Mouse (Mus musculus) myocyte (in vitro differentiated cells): ENCODE measurements around the gene Fam161a. TPM values are rescaled to one million over a fixed set of nuclear protein-coding genes. Genes with fewer than 3 reads are reported as not detected.
A peak's percentile ranks its signal among the peaks of the same experiment; 100 is the strongest.

Source experiments
- H3K27me3 ChIP-seq: one replicate; pipeline ENCODE4 v1.6.1; 2011; ENCODE audit not compliant: control insufficient read depth, insufficient read depth, insufficient read length
- H3K36me3 ChIP-seq: one replicate; pipeline ENCODE4 v1.6.1; 2011; ENCODE audit not compliant: control insufficient read depth, insufficient read depth
- H3K4me2 ChIP-seq: one replicate; pipeline ENCODE4 v1.6.1; 2011; ENCODE audit warnings: low read depth, control low read depth
- H3K4me3 ChIP-seq: one replicate; pipeline ENCODE4 v1.5.1; 2011; ENCODE audit warnings: mild to moderate bottlenecking, control low read depth, moderate library complexity
- H3K79me2 ChIP-seq: one replicate; pipeline ENCODE4 v1.6.1; 2011; ENCODE audit not compliant: control insufficient read depth, insufficient read depth
- H3ac ChIP-seq: one replicate; pipeline ENCODE4 v1.6.1; 2011; ENCODE audit not compliant: control insufficient read depth, insufficient read length
- CEBPB ChIP-seq: IDR thresholded peaks from 2 replicates; pipeline ENCODE4 v1.6.1; 2011; ENCODE audit warnings: mild to moderate bottlenecking, moderate library complexity; ENCODE audit not compliant: poor library complexity, insufficient read depth, severe bottlenecking
- E2F4 ChIP-seq: IDR thresholded peaks from one replicate; pipeline ENCODE4 v1.6.1; 2011; ENCODE audit warnings: mild to moderate bottlenecking, control low read depth, moderate library complexity; ENCODE audit not compliant: insufficient read depth
- MAX ChIP-seq: IDR thresholded peaks from one replicate; pipeline ENCODE4 v1.6.1; 2011; ENCODE audit warnings: low read depth, mild to moderate bottlenecking, control low read depth
- MYOD1 ChIP-seq, 3 experiments: IDR thresholded peaks; one replicate each; pipeline ENCODE4 v1.6.1; 2011; ENCODE audit warnings: control low read depth in 2 of 3, low read depth in 2 of 3, mild to moderate bottlenecking in 2 of 3, moderate library complexity in 1 of 3; ENCODE audit not compliant: insufficient read length in 2 of 3, control insufficient read depth in 1 of 3
- MYOG ChIP-seq, 3 experiments: IDR thresholded peaks; one replicate each; pipeline ENCODE4 v1.6.1; 2011; ENCODE audit warnings: control low read depth in 2 of 3, low read depth in 2 of 3, mild to moderate bottlenecking in 2 of 3; ENCODE audit not compliant: insufficient read length in 2 of 3, control insufficient read depth in 1 of 3, insufficient read depth in 1 of 3
- POLR2A ChIP-seq: IDR thresholded peaks from one replicate; pipeline ENCODE4 v1.6.1; 2011; ENCODE audit warnings: low read depth, mild to moderate bottlenecking, control low read depth, moderate library complexity; ENCODE audit not compliant: insufficient read length
- POLR2AphosphoS2 ChIP-seq: IDR thresholded peaks from one replicate; pipeline ENCODE4 v1.6.1; 2011; ENCODE audit warnings: low read depth, control low read depth; ENCODE audit not compliant: insufficient read length
- REST ChIP-seq: IDR thresholded peaks from one replicate; pipeline ENCODE4 v1.6.1; 2011; ENCODE audit warnings: mild to moderate bottlenecking, control low read depth, moderate library complexity; ENCODE audit not compliant: insufficient read depth, insufficient read length
- SRF ChIP-seq: IDR thresholded peaks from one replicate; pipeline ENCODE4 v1.6.1; 2011; ENCODE audit warnings: low read depth; ENCODE audit not compliant: control insufficient read depth, insufficient read length
- TCF12 ChIP-seq: IDR thresholded peaks from one replicate; pipeline ENCODE4 v1.6.1; 2011; ENCODE audit warnings: mild to moderate bottlenecking, control low read depth; ENCODE audit not compliant: poor library complexity, insufficient read depth, severe bottlenecking
- TCF3 ChIP-seq: IDR thresholded peaks from one replicate; pipeline ENCODE4 v1.6.1; 2011; ENCODE audit warnings: low read depth, control low read depth; ENCODE audit not compliant: insufficient read length
- USF1 ChIP-seq: IDR thresholded peaks from one replicate; pipeline ENCODE4 v1.6.1; 2011; ENCODE audit warnings: low read depth, mild to moderate bottlenecking, control low read depth, moderate library complexity
- polyA plus RNA-seq: library from polyadenylated mRNA; unstranded; fragments of >200 nt; fragmentation: generic; extraction: Trizol; gene quantifications from one replicate; pipeline ENCODE4 v1.2.1, GENCODE M21; 2012; ENCODE audit warnings: missing spikeins

The Fam161a gene
- polyA plus RNA-seq, 1 experiment, result 0.77 TPM

DNA sequence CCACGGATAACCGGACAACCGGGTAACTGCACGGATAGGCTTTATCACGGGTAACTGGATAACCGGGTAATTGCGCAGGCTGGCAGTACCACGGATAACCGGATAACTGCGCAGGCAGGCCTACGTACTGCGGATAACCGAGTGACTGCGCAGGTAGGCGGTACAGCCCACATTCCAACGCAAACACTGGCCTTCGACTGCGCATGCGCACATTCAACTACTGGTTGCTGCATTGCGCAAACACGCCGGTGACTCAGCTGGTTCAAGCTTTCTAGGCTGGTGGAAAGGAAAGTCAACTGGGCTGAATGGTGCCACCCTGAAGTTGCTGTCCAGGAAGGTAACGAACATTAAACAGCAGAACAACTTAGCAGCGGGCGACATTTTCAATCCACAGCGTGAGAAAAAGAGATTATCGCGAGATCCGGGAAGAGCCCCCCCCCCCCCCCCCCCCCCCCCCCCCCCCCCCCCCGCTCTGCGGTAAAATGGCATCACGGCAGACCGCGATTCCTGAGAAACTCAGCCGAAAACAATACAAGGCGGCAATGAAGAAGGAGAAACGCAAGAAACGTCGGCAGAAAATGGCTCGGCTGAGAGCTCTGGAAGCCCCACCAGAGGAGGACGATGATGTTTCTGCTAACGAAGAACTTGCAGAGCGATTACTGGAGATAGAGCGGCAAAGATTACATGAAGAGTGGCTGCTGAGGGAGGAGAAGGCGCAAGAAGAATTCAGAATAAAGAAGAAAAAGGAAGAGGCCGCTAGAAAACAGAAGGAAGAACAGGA lies 34.4 kb upstream of the Fam161a start:
- Histone ChIP-seq H3K27me3 (no peaks in the 10 kb centered on the region), H3K4me3 (peak overlapping the region; percentile 64), H3ac (peak overlapping the region; percentile 11), H3K4me2 (peak overlapping the region; percentile 77), H3K36me3 (no peaks in the 10 kb centered on the region), H3K79me2 (peaks cover 78% of the 10 kb centered on the region)
- peak; percentile 98 for TF ChIP-seq CEBPB
- TF ChIP-seq TCF12, result no peak
- peak; percentile 90 for TF ChIP-seq POLR2AphosphoS2
- no peak for TF ChIP-seq SRF
- TF ChIP-seq MYOD1 (IDR thresholded peaks at IDR 0.05; ENCODE audit: control insufficient read depth in 1 of 3, insufficient read length in 2 of 3, low read depth in 2 of 3), result peak in 1 of 3 experiments; percentile 18
- no peak for TF ChIP-seq TCF3
- peak; percentile 64 for TF ChIP-seq POLR2A
- no peak for TF ChIP-seq MYOG (IDR thresholded peaks at IDR 0.05; ENCODE audit: control insufficient read depth in 1 of 3, insufficient read depth in 1 of 3, insufficient read length in 2 of 3, low read depth in 2 of 3)
- TF ChIP-seq REST, result no peak

DNA sequence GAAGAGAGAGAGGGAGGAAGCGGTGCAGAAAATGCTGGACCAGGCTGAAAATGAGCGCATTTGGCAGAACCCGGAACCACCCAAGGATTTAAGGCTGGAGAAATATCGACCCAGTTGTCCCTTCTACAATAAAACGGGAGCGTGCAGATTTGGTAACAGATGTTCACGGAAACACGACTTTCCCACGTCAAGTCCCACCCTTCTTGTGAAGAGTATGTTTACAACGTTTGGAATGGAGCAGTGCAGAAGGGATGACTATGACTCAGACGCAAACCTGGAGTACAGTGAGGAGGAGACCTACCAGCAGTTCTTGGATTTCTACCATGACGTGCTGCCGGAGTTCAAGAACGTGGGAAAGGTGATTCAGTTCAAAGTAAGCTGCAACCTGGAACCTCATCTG lies 33.7 kb upstream of the Fam161a start:
- Histone ChIP-seq H3K79me2 (peaks cover 79% of the 10 kb centered on the region), H3ac (peak overlapping the region; percentile 12), H3K27me3 (no peaks in the 10 kb centered on the region), H3K4me2 (peak overlapping the region; percentile 66), H3K4me3 (peak overlapping the region; percentile 64), H3K36me3 (no peaks in the 10 kb centered on the region)
- no peak for TF ChIP-seq MYOD1 (IDR thresholded peaks at IDR 0.05; ENCODE audit: control insufficient read depth in 1 of 3, insufficient read length in 2 of 3, low read depth in 2 of 3)
- TF ChIP-seq TCF3, result no peak

DNA sequence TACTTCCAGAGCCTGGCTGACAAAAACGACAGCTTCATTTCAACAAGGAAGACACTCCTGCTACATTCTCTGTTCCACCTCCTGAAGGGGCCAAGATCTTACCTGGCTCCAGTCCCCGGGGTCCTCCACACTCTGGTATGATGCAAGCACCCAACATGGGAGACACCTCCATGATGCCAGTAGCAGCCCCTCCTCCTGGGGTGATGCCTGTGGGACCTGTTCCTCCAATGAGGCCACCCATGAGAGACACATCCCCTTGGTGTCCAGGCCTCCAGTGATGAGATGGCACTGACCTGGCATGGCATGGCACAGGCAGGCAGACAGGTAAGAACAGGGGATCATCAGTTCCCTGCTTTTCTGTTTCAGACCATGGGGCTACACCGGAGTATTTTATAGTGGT lies 29.1 kb upstream of the Fam161a start:
- TF ChIP-seq USF1 (no peak), TCF12 (no peak), MAX (no peak), POLR2AphosphoS2 (peak; percentile 20), SRF (no peak), E2F4 (no peak), CEBPB (no peak), POLR2A (peak; percentile 35), REST (no peak), MYOG (IDR thresholded peaks at IDR 0.05; ENCODE audit: control insufficient read depth in 1 of 3, insufficient read depth in 1 of 3, insufficient read length in 2 of 3, low read depth in 2 of 3) (no peak), TCF3 (no peak), MYOD1 (IDR thresholded peaks at IDR 0.05; ENCODE audit: control insufficient read depth in 1 of 3, insufficient read length in 2 of 3, low read depth in 2 of 3) (no peak)
- Histone ChIP-seq H3ac (no peak overlapping the region), H3K4me2 (peak overlapping the region; percentile 43), H3K4me3 (no peak overlapping the region), H3K27me3 (no peaks in the 10 kb centered on the region), H3K79me2 (peaks cover 84% of the 10 kb centered on the region), H3K36me3 (no peaks in the 10 kb centered on the region)

DNA sequence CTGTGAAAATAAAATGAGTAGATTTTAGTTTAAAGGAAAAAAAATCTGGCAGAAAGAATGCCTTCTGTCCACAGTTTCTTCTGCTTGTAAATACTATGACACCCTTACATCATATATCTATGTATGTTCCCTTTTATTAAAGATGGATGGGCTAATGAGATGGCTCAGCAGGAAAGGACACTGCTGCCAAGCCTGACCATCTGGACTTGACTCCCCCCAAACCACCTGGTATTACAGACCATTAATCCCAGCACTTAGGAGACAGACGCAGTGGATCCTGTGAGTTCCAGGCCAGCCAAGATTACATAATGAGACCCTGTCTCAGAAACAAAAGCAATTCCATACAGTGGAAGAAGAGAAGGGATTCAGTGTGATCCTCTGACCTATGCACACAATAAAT lies 28.6 kb upstream of the Fam161a start:
- Histone ChIP-seq H3K4me2 (peak overlapping the region; percentile 51), H3K27me3 (no peaks in the 10 kb centered on the region), H3K79me2 (peaks cover 79% of the 10 kb centered on the region), H3K4me3 (no peak overlapping the region), H3ac (no peak overlapping the region), H3K36me3 (no peaks in the 10 kb centered on the region)
- no peak for TF ChIP-seq USF1
- no peak for TF ChIP-seq CEBPB
- TF ChIP-seq MAX, result no peak
- TF ChIP-seq MYOG (IDR thresholded peaks at IDR 0.05; ENCODE audit: control insufficient read depth in 1 of 3, insufficient read depth in 1 of 3, insufficient read length in 2 of 3, low read depth in 2 of 3), result no peak
- no peak for TF ChIP-seq MYOD1 (IDR thresholded peaks at IDR 0.05; ENCODE audit: control insufficient read depth in 1 of 3, insufficient read length in 2 of 3, low read depth in 2 of 3)
- TF ChIP-seq TCF3, result no peak
- TF ChIP-seq TCF12, result no peak
- no peak for TF ChIP-seq E2F4
- TF ChIP-seq POLR2A, result no peak
- no peak for TF ChIP-seq SRF
- TF ChIP-seq REST, result no peak
- no peak for TF ChIP-seq POLR2AphosphoS2

DNA sequence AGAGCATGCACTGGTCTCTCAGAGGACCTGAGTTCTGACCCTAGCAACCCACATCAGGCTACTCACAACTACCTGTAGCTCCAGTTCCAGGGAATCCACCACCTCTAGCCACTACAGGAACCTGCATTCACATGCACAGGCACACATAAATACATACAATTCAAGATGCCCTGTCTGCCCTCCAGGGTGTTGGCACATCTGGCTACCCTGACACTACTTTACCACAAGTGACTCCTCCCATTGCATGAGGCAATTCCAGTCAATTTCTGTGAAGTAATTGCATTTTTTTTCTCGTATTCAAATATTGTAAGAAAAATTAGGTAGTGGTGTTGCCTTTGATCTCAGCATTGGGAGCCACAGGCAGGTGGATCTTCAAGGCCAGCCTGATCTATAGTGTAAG lies 28.1 kb upstream of the Fam161a start:
- Histone ChIP-seq H3K36me3 (no peaks in the 10 kb centered on the region), H3K4me2 (peak overlapping the region; percentile 51), H3K79me2 (peaks cover 74% of the 10 kb centered on the region), H3K4me3 (no peak overlapping the region), H3K27me3 (no peaks in the 10 kb centered on the region), H3ac (no peak overlapping the region)
- TF ChIP-seq MAX (no peak), CEBPB (peak; percentile 89), POLR2A (peak; percentile 40), POLR2AphosphoS2 (peak; percentile 51), MYOG (IDR thresholded peaks at IDR 0.05; ENCODE audit: control insufficient read depth in 1 of 3, insufficient read depth in 1 of 3, insufficient read length in 2 of 3, low read depth in 2 of 3) (no peak), E2F4 (no peak)
